8 mouse cellular contexts compared by ENCODE assay signal in the genomic region with DNA sequence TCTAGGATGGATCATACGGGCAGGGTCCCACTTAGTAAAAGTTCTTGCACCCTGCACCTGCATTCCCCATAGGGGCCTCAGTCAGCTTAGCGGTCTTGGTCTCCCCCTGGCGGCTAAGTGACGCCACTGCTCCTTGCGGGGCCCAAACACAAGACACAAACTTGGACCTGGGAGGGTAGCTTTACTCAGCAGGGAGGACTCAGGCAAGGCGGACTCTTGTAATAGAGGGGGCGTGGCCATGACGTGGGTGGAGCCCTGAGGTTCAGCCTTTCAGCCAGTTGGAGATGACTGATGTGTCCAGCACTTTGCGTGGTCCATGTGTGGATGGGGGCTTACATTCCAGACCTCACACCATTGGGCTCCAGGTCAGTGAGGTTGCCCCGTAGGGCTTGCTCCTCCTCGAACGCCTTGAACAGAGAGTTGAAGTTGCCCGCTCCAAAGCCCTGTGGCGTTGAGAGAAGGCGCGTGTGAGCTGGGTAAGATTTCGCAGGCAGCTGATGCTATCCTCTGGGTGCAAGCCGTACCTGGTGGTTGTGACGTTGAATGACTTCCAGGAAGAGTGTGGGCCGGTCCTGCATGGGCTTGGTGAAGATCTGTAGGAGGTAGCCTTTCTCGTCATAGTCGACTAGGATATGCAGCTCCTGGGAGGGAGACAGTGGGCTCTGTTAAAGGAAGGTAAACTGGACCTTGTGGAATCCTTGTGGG. TPM values are rescaled to one million over a fixed set of nuclear protein-coding genes. Genes with fewer than 3 reads are reported as not detected.
DNase-seq lines count a peak whose midpoint lies in the region; ATAC-seq lines count a peak whose summit lies in the region.

No protein-coding gene starts in this region.

- peak; percentile 78 for ATAC-seq in inflammation-experienced regulatory T-cells, adult 6 months

- intact Hi-C loops in left cerebral cortex, postnatal 14 days (cut with DNase I) = loop anchor here (2.0 to 5.0 kb wide), 2 partner anchors 54 to 107 kb away; no protein-coding TSS in a partner anchor

- peak; percentile 86 to 89 for DNase-seq in adrenal gland, adult 18-20 months (ENCODE audit: low spot score in 2 of 2)
- DNase-seq in embryo, embryonic 11 days = peak; percentile 91
- DNase-seq in gastrocnemius, postnatal 25 days = peak; percentile 72
- peak; percentile 80 for DNase-seq in left cerebral cortex, postnatal 14 days (ENCODE audit: low spot score in 2 of 2)
- DNase-seq in mesoderm, embryonic 11.5 days (ENCODE audit: low read depth, low spot score) = peak; percentile 93
- DNase-seq in right cerebral cortex, postnatal 25 days = peak; percentile 74
- DNase-seq in urinary bladder, postnatal 4 days (ENCODE audit: low spot score in 2 of 2) = peak; percentile 83 to 92

RNA-seq across cellular contexts. Expression of gene Psmd9, which starts 2.6 kb away (rescaled TPM):
- total RNA-seq in adrenal gland, adult 18-20 months (2021) = 10 to 100 TPM; 20.7 to 21.1 TPM
- 10 to 100 TPM; 14.2 to 15.2 TPM for total RNA-seq in gastrocnemius, postnatal 25 days (2021)
- 10 to 100 TPM; 36.1 to 40.9 (median 39.8) TPM for polyA plus RNA-seq in inflammation-experienced regulatory T-cells, adult 6 months (2017; shearing (Covaris generic))
- 10 to 100 TPM; 29.2 to 29.7 TPM for total RNA-seq in left cerebral cortex, postnatal 14 days (2021)

RNA-seq across cellular contexts. Expression of gene Hpd, which starts 10.7 kb away (rescaled TPM):
- total RNA-seq in adrenal gland, adult 18-20 months (2021) = 1 to 10 TPM; 1.2 to 3.6 TPM
- not detected for total RNA-seq in gastrocnemius, postnatal 25 days (2021)
- polyA plus RNA-seq in inflammation-experienced regulatory T-cells, adult 6 months (2017; shearing (Covaris generic)) = not detected
- not detected for total RNA-seq in left cerebral cortex, postnatal 14 days (2021)

RNA-seq across cellular contexts. Expression of gene Setd1b, which starts 29.8 kb away (rescaled TPM):
- total RNA-seq in adrenal gland, adult 18-20 months (2021) = 10 to 100 TPM; 19.1 to 25.8 TPM
- 1 to 10 TPM; 8.1 to 9.6 TPM for total RNA-seq in gastrocnemius, postnatal 25 days (2021)
- polyA plus RNA-seq in inflammation-experienced regulatory T-cells, adult 6 months (2017; shearing (Covaris generic)) = 10 to 100 TPM; 13.0 to 17.7 (median 16.0) TPM
- total RNA-seq in left cerebral cortex, postnatal 14 days (2021) = 10 to 100 TPM; 31.3 to 31.4 TPM

RNA-seq across cellular contexts. Expression of gene Rhof, which starts 39.3 kb away (rescaled TPM):
- total RNA-seq in adrenal gland, adult 18-20 months (2021) = 1 to 10 TPM in 1 of 2 experiments, under 1 TPM in 1; 0.66 to 1.2 TPM
- under 1 TPM; 0.23 to 0.38 TPM for total RNA-seq in gastrocnemius, postnatal 25 days (2021)
- 10 to 100 TPM; 62.4 to 71.7 (median 66.6) TPM for polyA plus RNA-seq in inflammation-experienced regulatory T-cells, adult 6 months (2017; shearing (Covaris generic))
- 10 to 100 TPM; 54.3 to 56.3 TPM for total RNA-seq in left cerebral cortex, postnatal 14 days (2021)

Comparison
In these comparisons a context has a peak if more than half of its experiments do, and no peak if none do; other contexts are left out.
1. Peak in every context shown above with its lines: DNase-seq and ATAC-seq.